Mouse (Mus musculus): ENCODE results near the gene Swap70. TPM values are rescaled to one million over a fixed set of nuclear protein-coding genes. Genes with fewer than 3 reads are reported as not detected.

The Swap70 gene
- polyA plus RNA-seq, 1 experiment from 2014 or later = 11.7 TPM

- Histone ChIP-seq H3K9me3 (ENCODE audit: control insufficient read depth, low read length) (no peaks in the 10 kb centered on the region), H3K27me3 (replicated peaks; ENCODE audit: control insufficient read depth, insufficient read depth, low read length) (no peaks in the 10 kb centered on the region), H3K4me3 (replicated peaks; ENCODE audit: low read length) (no peak overlapping the region), H3K36me3 (ENCODE audit: control insufficient read depth, insufficient read depth) (no peaks in the 10 kb centered on the region), H3K27ac (ENCODE audit: low read length) (no peak overlapping the region), H3K4me1 (replicated peaks; ENCODE audit: control insufficient read depth, insufficient read depth, low read length) (peaks cover 3% of the 10 kb centered on the region; the same call in 1 of the 2 replicates), H3K9ac (replicated peaks; ENCODE audit: low read depth, low read length) (no peak overlapping the region), H3K4me2 (ENCODE audit: low read length) (no peak overlapping the region)
- no peak for ATAC-seq
- 79% methylated on average over 1 of the region's 1 CpGs for WGBS
Observed at GRCm38 (mm10) chr7:110262661-110263060, 41.1 kb downstream of the Swap70 start.

GRCm38 (mm10) chr7:110263474-110263873 is 42.0 kb downstream of the Swap70 start:
- Histone ChIP-seq H3K4me1 (replicated peaks; ENCODE audit: control insufficient read depth, insufficient read depth, low read length) (peaks cover 3% of the 10 kb centered on the region; the same call in 1 of the 2 replicates), H3K27me3 (replicated peaks; ENCODE audit: control insufficient read depth, insufficient read depth, low read length) (no peaks in the 10 kb centered on the region), H3K36me3 (ENCODE audit: control insufficient read depth, insufficient read depth) (no peaks in the 10 kb centered on the region), H3K4me2 (ENCODE audit: low read length) (no peak overlapping the region), H3K9ac (replicated peaks; ENCODE audit: low read depth, low read length) (no peak overlapping the region), H3K27ac (ENCODE audit: low read length) (no peak overlapping the region), H3K9me3 (ENCODE audit: control insufficient read depth, low read length) (no peaks in the 10 kb centered on the region), H3K4me3 (replicated peaks; ENCODE audit: low read length) (no peak overlapping the region)
- no peak for ATAC-seq
- WGBS = 88% methylated on average over 1 of the region's 1 CpGs

GRCm38 (mm10) chr7:110265796-110266195 is 44.3 kb downstream of the Swap70 start:
- H3K9ac ChIP-seq (replicated peaks; ENCODE audit: low read depth, low read length) = no peak overlapping the region
- no peaks in the 10 kb centered on the region for H3K27me3 ChIP-seq (replicated peaks; ENCODE audit: control insufficient read depth, insufficient read depth, low read length)
- 0 out of 2 replicates have a peak, but pooled peaks cover 3% of the 10 kb centered on the region for H3K4me1 ChIP-seq (replicated peaks; ENCODE audit: control insufficient read depth, insufficient read depth, low read length)
- H3K36me3 ChIP-seq (ENCODE audit: control insufficient read depth, insufficient read depth) = no peaks in the 10 kb centered on the region
- H3K9me3 ChIP-seq (ENCODE audit: control insufficient read depth, low read length) = no peaks in the 10 kb centered on the region
- no peak overlapping the region for H3K27ac ChIP-seq (ENCODE audit: low read length)
- WGBS = 35% methylated on average over 7 of the region's 7 CpGs
- no peak overlapping the region for H3K4me2 ChIP-seq (ENCODE audit: low read length)
- H3K4me3 ChIP-seq (replicated peaks; ENCODE audit: low read length) = no peak overlapping the region
- no peak for ATAC-seq

- H3K9ac ChIP-seq (replicated peaks; ENCODE audit: low read depth, low read length) = no peak overlapping the region
- ATAC-seq = no peak
- no peaks in the 10 kb centered on the region for H3K27me3 ChIP-seq (replicated peaks; ENCODE audit: control insufficient read depth, insufficient read depth, low read length)
- no peaks in the 10 kb centered on the region for H3K36me3 ChIP-seq (ENCODE audit: control insufficient read depth, insufficient read depth)
- no peak overlapping the region for H3K4me3 ChIP-seq (replicated peaks; ENCODE audit: low read length)
- H3K4me1 ChIP-seq (replicated peaks; ENCODE audit: control insufficient read depth, insufficient read depth, low read length) = 0 out of 2 replicates have a peak, but pooled peaks cover 3% of the 10 kb centered on the region
- H3K27ac ChIP-seq (ENCODE audit: low read length) = no peak overlapping the region
- H3K9me3 ChIP-seq (ENCODE audit: control insufficient read depth, low read length) = no peaks in the 10 kb centered on the region
- H3K4me2 ChIP-seq (ENCODE audit: low read length) = no peak overlapping the region
Observed at GRCm38 (mm10) chr7:110267014-110267413, 45.5 kb downstream of the Swap70 start.

- 95% methylated on average over 9 of the region's 9 CpGs for WGBS
- ATAC-seq = no peak
Observed at GRCm38 (mm10) chr7:110267994-110268393, 46.5 kb downstream of the Swap70 start.

GRCm38 (mm10) chr7:110268511-110268910 is 47.0 kb downstream of the Swap70 start:
- Histone ChIP-seq H3K4me3 (replicated peaks; ENCODE audit: low read length) (no peak overlapping the region), H3K9ac (replicated peaks; ENCODE audit: low read depth, low read length) (no peak overlapping the region), H3K4me1 (replicated peaks; ENCODE audit: control insufficient read depth, insufficient read depth, low read length) (0 out of 2 replicates have a peak, but pooled peaks cover 3% of the 10 kb centered on the region), H3K27me3 (replicated peaks; ENCODE audit: control insufficient read depth, insufficient read depth, low read length) (no peaks in the 10 kb centered on the region), H3K9me3 (ENCODE audit: control insufficient read depth, low read length) (no peaks in the 10 kb centered on the region), H3K27ac (ENCODE audit: low read length) (no peak overlapping the region), H3K4me2 (ENCODE audit: low read length) (no peak overlapping the region), H3K36me3 (ENCODE audit: control insufficient read depth, insufficient read depth) (no peaks in the 10 kb centered on the region)
- 33% methylated on average over 4 of the region's 4 CpGs for WGBS
- no peak for ATAC-seq

More at GRCm38 (mm10) chr7:110267994-110268393, 46.5 kb downstream of the Swap70 start:
- H3K4me2 ChIP-seq (ENCODE audit: low read length) = no peak overlapping the region
- no peak overlapping the region for H3K9ac ChIP-seq (replicated peaks; ENCODE audit: low read depth, low read length)
- H3K27me3 ChIP-seq (replicated peaks; ENCODE audit: control insufficient read depth, insufficient read depth, low read length) = no peaks in the 10 kb centered on the region
- H3K4me3 ChIP-seq (replicated peaks; ENCODE audit: low read length) = no peak overlapping the region
- no peaks in the 10 kb centered on the region for H3K9me3 ChIP-seq (ENCODE audit: control insufficient read depth, low read length)
- 0 out of 2 replicates have a peak, but pooled peaks cover 3% of the 10 kb centered on the region for H3K4me1 ChIP-seq (replicated peaks; ENCODE audit: control insufficient read depth, insufficient read depth, low read length)
- H3K36me3 ChIP-seq (ENCODE audit: control insufficient read depth, insufficient read depth) = no peaks in the 10 kb centered on the region
- H3K27ac ChIP-seq (ENCODE audit: low read length) = no peak overlapping the region

GRCm38 (mm10) chr7:110269777-110270176 is 48.3 kb downstream of the Swap70 start:
- no peak overlapping the region for H3K9ac ChIP-seq (replicated peaks; ENCODE audit: low read depth, low read length)
- no peak overlapping the region for H3K4me2 ChIP-seq (ENCODE audit: low read length)
- H3K4me1 ChIP-seq (replicated peaks; ENCODE audit: control insufficient read depth, insufficient read depth, low read length) = 0 out of 2 replicates have a peak, but pooled peaks cover 3% of the 10 kb centered on the region
- no peak overlapping the region for H3K27ac ChIP-seq (ENCODE audit: low read length)
- H3K9me3 ChIP-seq (ENCODE audit: control insufficient read depth, low read length) = no peaks in the 10 kb centered on the region
- H3K4me3 ChIP-seq (replicated peaks; ENCODE audit: low read length) = no peak overlapping the region
- ATAC-seq = no peak
- 84% methylated on average over 14 of the region's 14 CpGs for WGBS
- no peaks in the 10 kb centered on the region for H3K36me3 ChIP-seq (ENCODE audit: control insufficient read depth, insufficient read depth)
- no peaks in the 10 kb centered on the region for H3K27me3 ChIP-seq (replicated peaks; ENCODE audit: control insufficient read depth, insufficient read depth, low read length)

GRCm38 (mm10) chr7:110270455-110270854 is 48.9 kb downstream of the Swap70 start:
- 0 out of 2 replicates have a peak, but pooled peaks cover 3% of the 10 kb centered on the region for H3K4me1 ChIP-seq (replicated peaks; ENCODE audit: control insufficient read depth, insufficient read depth, low read length)
- no peak for ATAC-seq
- no peak overlapping the region for H3K4me2 ChIP-seq (ENCODE audit: low read length)
- no peaks in the 10 kb centered on the region for H3K36me3 ChIP-seq (ENCODE audit: control insufficient read depth, insufficient read depth)
- H3K27me3 ChIP-seq (replicated peaks; ENCODE audit: control insufficient read depth, insufficient read depth, low read length) = no peaks in the 10 kb centered on the region
- WGBS = 93% methylated on average over 7 of the region's 7 CpGs
- H3K9me3 ChIP-seq (ENCODE audit: control insufficient read depth, low read length) = no peaks in the 10 kb centered on the region
- H3K27ac ChIP-seq (ENCODE audit: low read length) = no peak overlapping the region
- no peak overlapping the region for H3K4me3 ChIP-seq (replicated peaks; ENCODE audit: low read length)
- no peak overlapping the region for H3K9ac ChIP-seq (replicated peaks; ENCODE audit: low read depth, low read length)

- 78% methylated on average over 9 of the region's 9 CpGs for WGBS
- Histone ChIP-seq H3K27me3 (replicated peaks; ENCODE audit: control insufficient read depth, insufficient read depth, low read length) (no peaks in the 10 kb centered on the region), H3K4me1 (replicated peaks; ENCODE audit: control insufficient read depth, insufficient read depth, low read length) (0 out of 2 replicates have a peak, but pooled peaks cover 3% of the 10 kb centered on the region), H3K27ac (ENCODE audit: low read length) (no peak overlapping the region), H3K4me2 (ENCODE audit: low read length) (no peak overlapping the region), H3K4me3 (replicated peaks; ENCODE audit: low read length) (no peak overlapping the region), H3K9ac (replicated peaks; ENCODE audit: low read depth, low read length) (no peak overlapping the region), H3K36me3 (ENCODE audit: control insufficient read depth, insufficient read depth) (no peaks in the 10 kb centered on the region), H3K9me3 (ENCODE audit: control insufficient read depth, low read length) (no peaks in the 10 kb centered on the region)
- no peak for ATAC-seq
Observed at GRCm38 (mm10) chr7:110271814-110272213, 50.3 kb downstream of the Swap70 start.

- ATAC-seq = no peak
- Histone ChIP-seq H3K27ac (ENCODE audit: low read length) (no peak overlapping the region), H3K36me3 (ENCODE audit: control insufficient read depth, insufficient read depth) (no peaks in the 10 kb centered on the region), H3K4me3 (replicated peaks; ENCODE audit: low read length) (no peak overlapping the region), H3K4me2 (ENCODE audit: low read length) (no peak overlapping the region), H3K27me3 (replicated peaks; ENCODE audit: control insufficient read depth, insufficient read depth, low read length) (no peaks in the 10 kb centered on the region), H3K4me1 (replicated peaks; ENCODE audit: control insufficient read depth, insufficient read depth, low read length) (0 out of 2 replicates have a peak, but pooled peaks cover 3% of the 10 kb centered on the region), H3K9me3 (ENCODE audit: control insufficient read depth, low read length) (no peaks in the 10 kb centered on the region), H3K9ac (replicated peaks; ENCODE audit: low read depth, low read length) (no peak overlapping the region)
- WGBS = 76% methylated on average over 4 of the region's 4 CpGs
Observed at GRCm38 (mm10) chr7:110272434-110272833, 50.9 kb downstream of the Swap70 start.

Data from forebrain, embryonic 16.5 days (tissue).